Mouse (Mus musculus) ovary, postnatal 10 days (tissue): ENCODE measurements around the gene Lrrc43.
A peak's percentile ranks its signal among the peaks of the same experiment; 100 is the strongest.

ENCODE experiments used
- DNase-seq: peaks from one replicate; pipeline ENCODE4 v3.0.0; 2022; ENCODE audit warnings: low spot score

The Lrrc43 gene

GRCm38 (mm10) chr5:123520666-123521065 is 31.6 kb downstream of the Lrrc43 start:
- no peak for DNase-seq

GRCm38 (mm10) chr5:123521621-123522020 is 32.5 kb downstream of the Lrrc43 start:
- no peak for DNase-seq

- no peak for DNase-seq
Measured at GRCm38 (mm10) chr5:123522166-123522565, 33.1 kb downstream of the Lrrc43 start.

GRCm38 (mm10) chr5:123523692-123524392 is 34.7 kb downstream of the Lrrc43 start, which contains the start of gene Diablo:
Gene Diablo (minus strand): TSS chr5:123524176.
- peak; percentile 96 for DNase-seq

- DNase-seq: no peak
Measured at GRCm38 (mm10) chr5:123524393-123524750, 35.3 kb downstream of the Lrrc43 start.

GRCm38 (mm10) chr5:123525281-123525680 is 36.2 kb downstream of the Lrrc43 start, which contains the start of gene Gm49027:
Gene Gm49027 (minus strand): TSS chr5:123525488.
- no peak for DNase-seq

- DNase-seq: no peak
Measured at GRCm38 (mm10) chr5:123525916-123526495, 36.9 kb downstream of the Lrrc43 start.

- no peak for DNase-seq
Measured at GRCm38 (mm10) chr5:123528641-123529040, 39.5 kb downstream of the Lrrc43 start.

GRCm38 (mm10) chr5:123530056-123530455 is 41.0 kb downstream of the Lrrc43 start:
- DNase-seq: no peak

- no peak for DNase-seq
Measured at GRCm38 (mm10) chr5:123533801-123534200, 44.7 kb downstream of the Lrrc43 start.

- DNase-seq: no peak
Measured at GRCm38 (mm10) chr5:123555693-123556092, 66.6 kb downstream of the Lrrc43 start.

GRCm38 (mm10) chr5:123556451-123556850 is 67.3 kb downstream of the Lrrc43 start:
- no peak for DNase-seq
